Mouse (Mus musculus) kidney, adult 2 months (tissue): ENCODE results near the gene 5730409E04Rik.

Source experiments
- CTCF ChIP-seq: fragments of 200-500 bp; conservative IDR thresholded peaks from 2 replicates; pipeline ENCODE4 v1.5.1; 2011; ENCODE audit warnings: low read depth, mild to moderate bottlenecking, control low read depth, low read length, moderate library complexity, mixed read lengths; ENCODE audit not compliant: insufficient read depth, insufficient read length
- POLR2A ChIP-seq: fragments of 200-500 bp; IDR thresholded peaks from one replicate; pipeline ENCODE4 v1.6.1; 2011; ENCODE audit warnings: low read depth, low read length, control low read depth

DNA sequence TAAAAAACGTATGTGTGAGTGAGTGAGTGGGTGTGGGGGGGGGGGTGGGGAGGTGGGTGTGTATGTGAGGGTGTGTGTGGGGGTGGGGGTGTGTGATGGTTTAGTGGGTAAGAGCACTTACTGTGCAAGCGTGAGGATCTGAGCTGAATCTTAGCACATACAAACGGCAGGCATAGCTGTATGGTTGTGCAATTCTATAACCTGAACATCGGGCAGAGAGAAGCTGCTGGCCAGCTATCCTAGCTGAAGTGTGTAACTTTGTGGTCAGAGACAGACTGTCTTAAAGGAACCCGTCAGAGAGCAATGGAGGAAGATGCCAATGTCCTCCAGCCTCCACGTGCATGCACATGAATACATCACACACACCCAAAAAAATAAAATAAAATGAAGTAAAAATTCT is 17.6 kb upstream of the 5730409E04Rik start:
- no peak for TF ChIP-seq CTCF
- TF ChIP-seq POLR2A, result no peak
